ENCODE assay signal across 19 mouse cellular contexts in the genomic region with DNA sequence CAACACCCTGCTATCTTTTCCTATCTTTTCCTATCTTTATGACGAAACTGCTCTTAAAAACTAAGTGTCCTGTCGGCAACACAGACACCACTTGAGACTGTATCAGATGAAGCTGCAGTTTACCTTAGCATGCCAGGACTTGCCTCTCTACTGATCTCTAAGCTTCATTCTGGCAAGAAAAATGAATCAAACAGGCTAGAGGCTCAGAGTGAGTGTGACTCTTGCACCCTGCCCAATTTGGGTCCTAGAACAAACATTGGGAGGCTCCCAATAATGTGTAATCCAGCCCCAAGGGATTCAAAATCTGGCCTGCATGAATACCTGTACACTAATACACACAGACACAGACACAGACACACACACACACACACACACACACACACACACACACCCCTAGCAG.
"Had no signal": no experiment of that assay in that cellular context is flagged by ENCODE, and none has a peak within 500 bp of the region (broad histone marks: within the 10 kb centered on the region; RNA-seq: fewer than 3 reads in every experiment).

No protein-coding gene starts in this region.

- H3K36me3 ChIP-seq: lung, embryonic 15.5 days; midbrain, embryonic 13.5 days; midbrain, embryonic 15.5 days; neural tube, embryonic 12.5 days had no signal

- H3K4me1 ChIP-seq: lung, embryonic 15.5 days; megakaryocyte, embryonic 14.5 days had no signal

- H3K9ac ChIP-seq: lung, embryonic 15.5 days; midbrain, embryonic 13.5 days; midbrain, embryonic 15.5 days; neural tube, embryonic 12.5 days had no signal

- H3K27ac ChIP-seq: lung, embryonic 15.5 days; macrophage; midbrain, embryonic 13.5 days; midbrain, embryonic 15.5 days; neural tube, embryonic 12.5 days had no signal

- H3K9me3 ChIP-seq: lung, embryonic 15.5 days; megakaryocyte, embryonic 14.5 days; midbrain, embryonic 13.5 days; midbrain, embryonic 15.5 days; neural tube, embryonic 12.5 days had no signal

- H3K4me2 ChIP-seq: lung, embryonic 15.5 days; midbrain, embryonic 11.5 days; midbrain, embryonic 13.5 days; midbrain, embryonic 15.5 days; neural tube, embryonic 12.5 days had no signal

- H3K4me3 ChIP-seq: lung, embryonic 15.5 days; megakaryocyte, embryonic 14.5 days; midbrain, embryonic 13.5 days; midbrain, embryonic 15.5 days; neural tube, embryonic 12.5 days had no signal

- ATAC-seq: lung, postnatal 0 days; midbrain, embryonic 13.5 days; midbrain, embryonic 15.5 days had no signal

- H3K27me3 ChIP-seq: lung, embryonic 15.5 days; megakaryocyte, embryonic 14.5 days; midbrain, embryonic 13.5 days; midbrain, embryonic 15.5 days; neural tube, embryonic 12.5 days had no signal

- DNase-seq: lung, adult 2 months; lung, postnatal 14 days; lung, postnatal 36 days; retina, postnatal 1 day; right cerebral cortex, adult 18-20 months; right cerebral cortex, postnatal 25 days; right cerebral cortex, postnatal 4 days; spleen, adult 18-20 months; thymus, adult 18-20 months; thymus, postnatal 14 days; thymus, postnatal 36 days had no signal
